Mouse (Mus musculus) lung, embryonic 15.5 days (tissue): Measurements from ENCODE around the gene Gcdh. TPM values are rescaled to one million over a fixed set of nuclear protein-coding genes. Genes with fewer than 3 reads are reported as not detected.

Experiments used
- ATAC-seq: fragments of 200-750 bp; cut with Nextera tagmentation; 2 replicates; pipeline ENCODE4 v1.8.0; 2017; ENCODE audit warnings: moderate number of reproducible peaks, borderline replicate concordance; ENCODE audit not compliant: low FRiP score, low TSS enrichment; ENCODE audit errors: extremely low read depth
- H3K27ac ChIP-seq: fragments of 300-500 bp; sonication (generic); 2 replicates; pipeline ENCODE4 v1.5.1; 2015; ENCODE audit warnings: moderate library complexity, mild to moderate bottlenecking, inconsistent platforms
- H3K27me3 ChIP-seq: fragments of 300-500 bp; sonication (generic); 2 replicates; pipeline ENCODE4 v1.6.1; 2015; ENCODE audit warnings: inconsistent platforms
- H3K36me3 ChIP-seq: fragments of 300-500 bp; sonication (generic); 2 replicates; pipeline ENCODE4 v1.6.1; 2015; ENCODE audit warnings: inconsistent platforms
- H3K4me1 ChIP-seq: fragments of 300-500 bp; sonication (generic); 2 replicates; pipeline ENCODE4 v1.6.1; 2015; ENCODE audit warnings: inconsistent platforms
- H3K4me2 ChIP-seq: fragments of 300-500 bp; sonication (generic); 2 replicates; pipeline ENCODE4 v1.6.1; 2015; ENCODE audit warnings: inconsistent platforms, mild to moderate bottlenecking, moderate library complexity
- H3K4me3 ChIP-seq: fragments of 300-500 bp; sonication (generic); 2 replicates; pipeline ENCODE4 v1.5.1; 2015; ENCODE audit warnings: mild to moderate bottlenecking, inconsistent platforms
- H3K9ac ChIP-seq: fragments of 300-500 bp; sonication (generic); 2 replicates; pipeline ENCODE4 v1.6.1; 2015; ENCODE audit warnings: inconsistent platforms
- H3K9me3 ChIP-seq: fragments of 300-500 bp; sonication (generic); 2 replicates; pipeline ENCODE4 v1.6.1; 2016; ENCODE audit warnings: inconsistent platforms
- WGBS: fragments of 180-500 bp; shearing (Covaris S2); methylation state at CpG from one replicate; pipeline ENCODE4 v1.1.7; 2015; 5-methylcytosine and 5-hydroxymethylcytosine counted together
- polyA plus RNA-seq: library from polyadenylated mRNA; unstranded; fragments of >200 nt; fragmentation: Nextera tagmentation; extraction: Ambion mirVana; gene quantifications from 2 replicates; pipeline ENCODE4 v1.2.1, GENCODE M21; 2015

The Gcdh gene
- polyA plus RNA-seq, 1 experiment from 2014 or later: 34.9 TPM

GRCm38 (mm10) chr8:84892993-84893708, 570 bp downstream of the Gcdh start:
- Histone ChIP-seq H3K27ac (no peak overlapping the region), H3K9ac (peak overlapping the region; percentile 65), H3K27me3 (no peaks in the 10 kb centered on the region), H3K9me3 (no peaks in the 10 kb centered on the region), H3K4me2 (peak overlapping the region; percentile 81), H3K4me1 (peaks cover 10% of the 10 kb centered on the region), H3K4me3 (peak overlapping the region; percentile 73), H3K36me3 (peaks cover 11% of the 10 kb centered on the region; the same call in 1 of the 2 replicates)
- WGBS: 8% methylated on average over 31 of the region's 31 CpGs
- ATAC-seq: peak; percentile 12

- H3K27me3 ChIP-seq: no peaks in the 10 kb centered on the region
- peaks cover 10% of the 10 kb centered on the region for H3K4me1 ChIP-seq
- 84% methylated on average over 1 of the region's 1 CpGs for WGBS
- ATAC-seq: no peak
- H3K4me3 ChIP-seq: no peak overlapping the region
- peaks cover 27% of the 10 kb centered on the region for H3K36me3 ChIP-seq
- H3K9me3 ChIP-seq: no peaks in the 10 kb centered on the region
- H3K9ac ChIP-seq: no peak overlapping the region
- no peak overlapping the region for H3K4me2 ChIP-seq
- no peak overlapping the region for H3K27ac ChIP-seq
Observed at GRCm38 (mm10) chr8:84889141-84889540, 4.6 kb downstream of the Gcdh start.

GRCm38 (mm10) chr8:84888280-84888679, 5.4 kb downstream of the Gcdh start:
- no peak for ATAC-seq
- Histone ChIP-seq H3K9me3 (no peaks in the 10 kb centered on the region), H3K9ac (no peak overlapping the region), H3K36me3 (peaks cover 27% of the 10 kb centered on the region), H3K4me1 (peaks cover 10% of the 10 kb centered on the region), H3K4me3 (no peak overlapping the region), H3K4me2 (no peak overlapping the region), H3K27ac (no peak overlapping the region), H3K27me3 (no peaks in the 10 kb centered on the region)
- WGBS: 89% methylated on average over 3 of the region's 3 CpGs

GRCm38 (mm10) chr8:84884728-84885127, 9.0 kb downstream of the Gcdh start:
- Histone ChIP-seq H3K27me3 (no peaks in the 10 kb centered on the region), H3K4me1 (no peaks in the 10 kb centered on the region), H3K9ac (no peak overlapping the region), H3K27ac (no peak overlapping the region), H3K36me3 (peaks cover 26% of the 10 kb centered on the region), H3K4me2 (no peak overlapping the region), H3K4me3 (no peak overlapping the region), H3K9me3 (no peaks in the 10 kb centered on the region)
- no peak for ATAC-seq
- 86% methylated on average over 4 of the region's 4 CpGs for WGBS

GRCm38 (mm10) chr8:84878915-84879314, 14.8 kb downstream of the Gcdh start:
- Histone ChIP-seq H3K9ac (no peak overlapping the region), H3K27me3 (no peaks in the 10 kb centered on the region), H3K4me3 (no peak overlapping the region), H3K9me3 (no peaks in the 10 kb centered on the region), H3K4me2 (no peak overlapping the region), H3K36me3 (no peaks in the 10 kb centered on the region), H3K27ac (no peak overlapping the region), H3K4me1 (no peaks in the 10 kb centered on the region)
- ATAC-seq: no peak
- 71% methylated on average over 1 of the region's 1 CpGs for WGBS

GRCm38 (mm10) chr8:84877297-84878035, 16.3 kb downstream of the Gcdh start:
- no peak overlapping the region for H3K4me3 ChIP-seq
- H3K27me3 ChIP-seq: no peaks in the 10 kb centered on the region
- no peak for ATAC-seq
- 67% methylated on average over 3 of the region's 3 CpGs for WGBS
- no peaks in the 10 kb centered on the region for H3K36me3 ChIP-seq
- peaks cover 10% of the 10 kb centered on the region for H3K4me1 ChIP-seq
- H3K9ac ChIP-seq: no peak overlapping the region
- no peak overlapping the region for H3K27ac ChIP-seq
- no peaks in the 10 kb centered on the region for H3K9me3 ChIP-seq
- no peak overlapping the region for H3K4me2 ChIP-seq

- Histone ChIP-seq H3K4me2 (no peak overlapping the region), H3K4me1 (peaks cover 20% of the 10 kb centered on the region), H3K36me3 (peaks cover 4% of the 10 kb centered on the region; the same call in 1 of the 2 replicates), H3K9ac (no peak overlapping the region), H3K4me3 (no peak overlapping the region), H3K9me3 (no peaks in the 10 kb centered on the region), H3K27ac (no peak overlapping the region), H3K27me3 (no peaks in the 10 kb centered on the region)
- ATAC-seq: no peak
- WGBS: 84% methylated on average over 3 of the region's 3 CpGs
Observed at GRCm38 (mm10) chr8:84874339-84874738, 19.4 kb downstream of the Gcdh start.

GRCm38 (mm10) chr8:84873016-84873415, 20.7 kb downstream of the Gcdh start:
- 64% methylated on average over 4 of the region's 4 CpGs for WGBS
- H3K4me1 ChIP-seq: peaks cover 20% of the 10 kb centered on the region
- no peaks in the 10 kb centered on the region for H3K27me3 ChIP-seq
- no peak for ATAC-seq
- no peak overlapping the region for H3K9ac ChIP-seq
- peak overlapping the region; percentile 54 for H3K4me3 ChIP-seq
- no peak overlapping the region for H3K27ac ChIP-seq
- H3K9me3 ChIP-seq: no peaks in the 10 kb centered on the region
- peak overlapping the region; percentile 100 for H3K4me2 ChIP-seq
- H3K36me3 ChIP-seq: peaks cover 14% of the 10 kb centered on the region

- Histone ChIP-seq H3K9me3 (no peaks in the 10 kb centered on the region), H3K36me3 (peaks cover 20% of the 10 kb centered on the region), H3K4me3 (peak overlapping the region; percentile 54), H3K4me1 (peaks cover 20% of the 10 kb centered on the region), H3K4me2 (peak overlapping the region; percentile 100), H3K27ac (0 out of 2 replicates have a peak overlapping the region, but pooled peaks have one; percentile 30), H3K9ac (peak overlapping the region; percentile 58), H3K27me3 (no peaks in the 10 kb centered on the region)
- ATAC-seq: peak; percentile 66; the same call in 1 of the 2 replicates
- WGBS: 1% methylated on average over 53 of the region's 54 CpGs
Observed at GRCm38 (mm10) chr8:84872309-84872965, 21.3 kb downstream of the Gcdh start.

- Histone ChIP-seq H3K27ac (0 out of 2 replicates have a peak within 1 kb of the TSS, but pooled peaks have one; percentile 30), H3K4me1 (peaks cover 20% of the 10 kb centered on the region), H3K4me2 (peak within 1 kb of the TSS; percentile 100), H3K9ac (peak within 1 kb of the TSS; percentile 58), H3K27me3 (no peaks in the 10 kb centered on the region), H3K9me3 (no peaks in the 10 kb centered on the region), H3K36me3 (peaks cover 27% of the 10 kb centered on the region), H3K4me3 (peak within 1 kb of the TSS; percentile 54)
- ATAC-seq: peak; percentile 66
- WGBS: 11% methylated on average over 45 of the region's 46 CpGs
Observed at GRCm38 (mm10) chr8:84871376-84872308, 22.1 kb downstream of the Gcdh start, which contains the start of gene Syce2. Syce2 (plus strand) TSS chr8:84872111.
